Mouse (Mus musculus) neural tube, embryonic 14.5 days (tissue): ENCODE data around the gene Gast. TPM values are rescaled to one million over a fixed set of nuclear protein-coding genes. Genes with fewer than 3 reads are reported as not detected.
"Not testable (repeated sequence)": the region's sequence is repeated elsewhere in the genome, so short reads cannot be mapped to it uniquely, and the experiment has no call there.

ENCODE experiments used
- ATAC-seq: fragments of 200-750 bp; cut with Nextera tagmentation; 2 replicates; pipeline ENCODE4 v1.8.0; 2017; ENCODE audit warnings: low read depth, mild to moderate bottlenecking, moderate TSS enrichment, moderate library complexity
- H3K27ac ChIP-seq: fragments of 300-500 bp; sonication (generic); 2 replicates; pipeline ENCODE4 v1.5.1; 2014; ENCODE audit warnings: low read depth, mild to moderate bottlenecking, control low read depth, low read length, moderate library complexity, mixed read lengths
- H3K27me3 ChIP-seq: fragments of 300-500 bp; sonication (generic); 2 replicates; pipeline ENCODE4 v1.6.1; 2014; ENCODE audit warnings: low read length; ENCODE audit not compliant: control insufficient read depth, insufficient read depth
- H3K36me3 ChIP-seq: fragments of 300-500 bp; sonication (generic); 2 replicates; pipeline ENCODE4 v1.6.1; 2014; ENCODE audit warnings: low read length, mixed read lengths; ENCODE audit not compliant: control insufficient read depth, insufficient read depth
- H3K4me1 ChIP-seq: fragments of 300-500 bp; sonication (generic); 2 replicates; pipeline ENCODE4 v1.6.1; 2014; ENCODE audit warnings: low read length; ENCODE audit not compliant: control insufficient read depth, insufficient read depth
- H3K4me2 ChIP-seq: fragments of 300-500 bp; sonication (generic); 2 replicates; pipeline ENCODE4 v1.6.1; 2014; ENCODE audit warnings: mild to moderate bottlenecking, low read depth, low read length, control low read depth
- H3K4me3 ChIP-seq: fragments of 300-500 bp; sonication (generic); 2 replicates; pipeline ENCODE4 v1.5.1; 2014; ENCODE audit warnings: low read depth, low read length, control low read depth, mixed read lengths
- H3K9ac ChIP-seq: fragments of 300-500 bp; sonication (generic); replicated peaks from 2 replicates; pipeline ENCODE4 v1.6.1; 2014; ENCODE audit warnings: low read depth, mild to moderate bottlenecking, control low read depth, low read length, mixed read lengths
- H3K9me3 ChIP-seq: fragments of 300-500 bp; sonication (generic); 2 replicates; pipeline ENCODE4 v1.6.1; 2016; ENCODE audit warnings: low read length; ENCODE audit not compliant: control insufficient read depth
- WGBS: fragments of 180-500 bp; shearing (Covaris S2); extraction: QIAGEN DNeasy Blood & Tissue Kit; methylation state at CpG from one replicate; pipeline ENCODE4 v1.1.7; 2014; 5-methylcytosine and 5-hydroxymethylcytosine counted together
- polyA plus RNA-seq: library from polyadenylated mRNA; unstranded; fragments of >200 nt; fragmentation: Nextera tagmentation; extraction: Ambion mirVana; gene quantifications from 2 replicates; pipeline ENCODE4 v1.2.1, GENCODE M21; 2014

Gene Gast
- polyA plus RNA-seq, 1 experiment from 2014 or later, result not detected

- no peaks in the 10 kb centered on the region for H3K36me3 ChIP-seq
- no peak overlapping the region for H3K27ac ChIP-seq
- H3K9me3 ChIP-seq, result no peaks in the 10 kb centered on the region
- no peak overlapping the region for H3K9ac ChIP-seq
- H3K4me3 ChIP-seq, result no peak overlapping the region
- no peak overlapping the region for H3K4me2 ChIP-seq
- ATAC-seq, result no peak; the same call in 1 of the 2 replicates
- 34% methylated on average over 10 of the region's 10 CpGs for WGBS
- 0 out of 2 replicates have a peak, but pooled peaks cover 2% of the 10 kb centered on the region for H3K27me3 ChIP-seq
- peaks cover 7% of the 10 kb centered on the region; the same call in 1 of the 2 replicates for H3K4me1 ChIP-seq
Measured at GRCm38 (mm10) chr11:100352076-100352857, 18.1 kb downstream of the Gast start.

GRCm38 (mm10) chr11:100355151-100355951 lies 21.1 kb downstream of the Gast start:
- Histone ChIP-seq H3K4me1 (peaks cover 7% of the 10 kb centered on the region; the same call in 1 of the 2 replicates), H3K27me3 (0 out of 2 replicates have a peak, but pooled peaks cover 4% of the 10 kb centered on the region), H3K27ac (peak overlapping the region; percentile 46), H3K9ac (peak overlapping the region; percentile 50), H3K4me2 (peak overlapping the region; percentile 99), H3K36me3 (no peaks in the 10 kb centered on the region), H3K4me3 (peak overlapping the region; percentile 63), H3K9me3 (no peaks in the 10 kb centered on the region)
- WGBS, result 1% methylated on average over 54 of the region's 54 CpGs
- peak; percentile 48 for ATAC-seq

GRCm38 (mm10) chr11:100355972-100356818 lies 22.0 kb downstream of the Gast start, which contains the start of gene Hap1:
TSS of gene Hap1 (minus strand) at chr11:100356128.
- Histone ChIP-seq H3K36me3 (no peaks in the 10 kb centered on the region), H3K9me3 (no peaks in the 10 kb centered on the region), H3K4me2 (peak within 1 kb of the TSS; percentile 99), H3K4me3 (peak within 1 kb of the TSS; percentile 63), H3K4me1 (peaks cover 7% of the 10 kb centered on the region; the same call in 1 of the 2 replicates), H3K27me3 (0 out of 2 replicates have a peak, but pooled peaks cover 5% of the 10 kb centered on the region), H3K9ac (peak within 1 kb of the TSS; percentile 50), H3K27ac (peak within 1 kb of the TSS; percentile 46)
- ATAC-seq, result peak; percentile 59
- 2% methylated on average over 49 of the region's 49 CpGs for WGBS

- Histone ChIP-seq H3K4me2 (peak overlapping the region; percentile 99), H3K27me3 (0 out of 2 replicates have a peak, but pooled peaks cover 5% of the 10 kb centered on the region), H3K36me3 (no peaks in the 10 kb centered on the region), H3K9me3 (no peaks in the 10 kb centered on the region), H3K4me3 (peak overlapping the region; percentile 63), H3K27ac (no peak overlapping the region), H3K4me1 (peaks cover 6% of the 10 kb centered on the region; the same call in 1 of the 2 replicates), H3K9ac (no peak overlapping the region; the same call in 1 of the 2 replicates)
- WGBS, result 24% methylated on average over 9 of the region's 9 CpGs
- ATAC-seq, result no peak
Measured at GRCm38 (mm10) chr11:100356819-100357211, 22.6 kb downstream of the Gast start.

- Histone ChIP-seq H3K27ac (no peak overlapping the region), H3K9ac (no peak overlapping the region), H3K36me3 (no peaks in the 10 kb centered on the region), H3K4me1 (peaks cover 4% of the 10 kb centered on the region; the same call in 1 of the 2 replicates), H3K27me3 (0 out of 2 replicates have a peak, but pooled peaks cover 5% of the 10 kb centered on the region), H3K4me2 (no peak overlapping the region), H3K9me3 (no peaks in the 10 kb centered on the region), H3K4me3 (no peak overlapping the region)
- no peak for ATAC-seq
- 55% methylated on average over 5 of the region's 5 CpGs for WGBS
Measured at GRCm38 (mm10) chr11:100357408-100357807, 23.2 kb downstream of the Gast start.

- H3K4me3 ChIP-seq, result no peak overlapping the region
- H3K27ac ChIP-seq, result no peak overlapping the region
- H3K27me3 ChIP-seq, result 0 out of 2 replicates have a peak, but pooled peaks cover 5% of the 10 kb centered on the region
- 89% methylated on average over 6 of the region's 6 CpGs for WGBS
- no peaks in the 10 kb centered on the region for H3K36me3 ChIP-seq
- no peak for ATAC-seq
- peaks cover 4% of the 10 kb centered on the region; the same call in 1 of the 2 replicates for H3K4me1 ChIP-seq
- no peak overlapping the region for H3K4me2 ChIP-seq
- no peaks in the 10 kb centered on the region for H3K9me3 ChIP-seq
- no peak overlapping the region for H3K9ac ChIP-seq
Measured at GRCm38 (mm10) chr11:100360175-100360574, 26.0 kb downstream of the Gast start.

- H3K27me3 ChIP-seq, H3K4me1 ChIP-seq, H3K9ac ChIP-seq, H3K36me3 ChIP-seq, H3K4me3 ChIP-seq, H3K9me3 ChIP-seq, H3K4me2 ChIP-seq, H3K27ac ChIP-seq, ATAC-seq: not testable (repeated sequence)
- WGBS, result no CpG with 5 or more reads among the region's 13 CpGs
Measured at GRCm38 (mm10) chr11:100361059-100361458, 26.9 kb downstream of the Gast start.

- no peak overlapping the region for H3K4me2 ChIP-seq
- 17% methylated on average over 8 of the region's 8 CpGs for WGBS
- H3K9me3 ChIP-seq, result no peaks in the 10 kb centered on the region
- peak; percentile 74; the same call in 1 of the 2 replicates for ATAC-seq
- no peaks in the 10 kb centered on the region for H3K4me1 ChIP-seq
- no peak overlapping the region for H3K9ac ChIP-seq
- H3K27me3 ChIP-seq, result 0 out of 2 replicates have a peak, but pooled peaks cover 3% of the 10 kb centered on the region
- H3K4me3 ChIP-seq, result no peak overlapping the region
- H3K36me3 ChIP-seq, result no peaks in the 10 kb centered on the region
- no peak overlapping the region for H3K27ac ChIP-seq
Measured at GRCm38 (mm10) chr11:100362209-100362978, 28.2 kb downstream of the Gast start.
